Mouse (Mus musculus): ENCODE results near the gene Adig.

Gene Adig

GRCm38 (mm10) chr2:158501836-158502812 is at the start of gene Adig:
TSS of gene Adig (plus strand) at chr2:158502612.
- DNase-seq: no peak

DNA sequence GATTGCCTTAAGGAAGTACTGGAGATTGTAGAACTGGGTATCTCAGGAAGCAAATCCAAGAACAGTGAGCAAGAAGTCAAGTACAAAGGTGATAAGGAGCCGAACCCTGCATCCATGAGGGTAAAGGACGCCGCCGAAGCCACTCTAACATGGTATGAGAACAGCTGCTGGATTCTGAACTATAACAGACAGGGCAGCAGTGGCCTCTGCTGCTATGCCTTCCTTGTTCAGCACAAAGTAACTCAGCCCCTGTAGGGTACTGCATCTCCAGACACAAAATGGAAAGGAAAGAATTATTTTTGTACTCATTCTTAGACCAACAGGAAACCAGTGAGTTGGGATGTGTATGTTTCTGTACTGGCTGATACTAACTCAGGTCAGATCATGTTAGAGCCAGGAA is 46.0 kb upstream of the Adig start:
- DNase-seq: no peak

GRCm38 (mm10) chr2:158457610-158458009 is 44.8 kb upstream of the Adig start:
- DNase-seq: no peak

GRCm38 (mm10) chr2:158462450-158462849 is 40.0 kb upstream of the Adig start:
- DNase-seq: no peak

DNA sequence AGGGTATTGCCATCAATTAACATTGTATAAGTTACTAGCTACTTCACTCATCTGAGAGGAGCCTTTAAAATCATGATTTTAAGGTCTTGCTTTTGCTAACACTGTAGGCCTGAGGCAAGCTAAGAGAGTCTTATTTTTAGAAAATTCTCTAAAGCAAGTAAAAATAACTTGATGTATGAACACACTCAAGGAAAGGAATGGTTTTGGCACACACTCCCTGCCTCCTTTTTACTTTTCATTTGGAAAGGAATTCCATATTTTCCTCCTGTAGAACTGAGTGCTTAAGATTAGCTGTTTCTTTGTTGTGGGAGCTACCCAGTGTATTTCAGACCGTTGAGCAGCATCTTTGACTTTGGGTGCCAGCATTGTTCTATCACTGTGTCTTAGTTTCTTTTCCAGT is 28.3 kb upstream of the Adig start:
- no peak for DNase-seq

DNA sequence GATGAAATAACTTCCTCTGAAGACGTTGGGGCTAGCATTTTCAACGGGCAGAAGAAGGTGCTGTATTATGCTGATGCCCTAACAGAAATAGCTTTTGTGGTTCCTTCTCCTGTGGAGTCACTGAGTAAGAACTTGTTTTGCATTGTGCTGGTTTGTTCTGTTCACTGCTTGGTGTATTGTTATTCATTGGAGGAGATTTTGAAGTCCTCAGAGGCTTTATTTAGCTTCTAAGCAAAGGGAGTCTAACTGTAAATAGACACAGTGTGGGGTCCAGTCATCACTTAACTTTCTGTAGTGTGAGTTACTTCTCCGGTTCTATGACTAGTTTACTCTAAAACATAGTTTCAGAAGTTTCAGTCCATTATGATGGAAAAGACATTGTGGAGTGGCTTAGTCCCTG is 24.8 kb upstream of the Adig start:
- no peak for DNase-seq

DNA sequence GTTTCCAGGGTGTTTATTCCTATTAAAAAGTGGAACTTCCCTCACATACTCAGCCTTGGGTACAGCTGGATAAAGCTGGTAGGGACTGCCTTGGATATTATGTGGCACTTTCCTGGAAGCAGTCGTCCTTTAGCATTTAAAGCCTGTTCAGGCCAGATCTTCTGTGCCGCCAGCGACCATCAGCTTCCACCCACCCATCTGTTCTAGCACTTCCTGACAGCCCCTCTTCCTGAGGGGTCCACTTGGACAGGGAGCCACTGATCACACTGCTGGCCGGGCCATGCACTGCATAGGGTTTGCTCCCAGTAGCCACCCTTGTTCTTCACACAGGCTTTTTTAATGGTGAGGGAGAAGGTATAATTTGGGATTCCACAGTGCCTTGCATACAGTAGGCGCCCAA is 4.0 kb upstream of the Adig start:
- no peak for DNase-seq

GRCm38 (mm10) chr2:158503226-158503625 is 814 bp downstream of the Adig start:
- no peak for DNase-seq

- DNase-seq: no peak
Observed at GRCm38 (mm10) chr2:158503671-158504070, 1.3 kb downstream of the Adig start.

DNA sequence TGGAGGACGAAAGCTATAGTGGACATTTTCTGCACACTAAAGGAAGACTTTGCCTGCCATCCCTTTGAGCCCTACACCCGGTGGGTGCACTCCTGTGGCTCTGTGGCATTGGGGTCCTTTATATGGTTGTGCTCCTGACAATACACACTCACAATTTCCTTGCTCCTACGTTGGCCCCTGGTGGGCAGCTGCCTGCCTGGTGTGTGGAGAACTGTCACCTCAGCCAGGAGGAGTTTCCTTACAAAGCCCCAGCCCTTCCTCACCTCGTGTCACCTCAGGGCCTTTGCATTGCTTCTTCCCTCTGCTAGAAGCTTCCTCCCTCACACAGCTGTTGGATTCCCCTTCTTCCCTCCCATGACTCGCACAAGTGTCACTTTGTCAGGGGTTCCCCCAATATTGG is 4.1 kb downstream of the Adig start:
- DNase-seq: no peak

DNA sequence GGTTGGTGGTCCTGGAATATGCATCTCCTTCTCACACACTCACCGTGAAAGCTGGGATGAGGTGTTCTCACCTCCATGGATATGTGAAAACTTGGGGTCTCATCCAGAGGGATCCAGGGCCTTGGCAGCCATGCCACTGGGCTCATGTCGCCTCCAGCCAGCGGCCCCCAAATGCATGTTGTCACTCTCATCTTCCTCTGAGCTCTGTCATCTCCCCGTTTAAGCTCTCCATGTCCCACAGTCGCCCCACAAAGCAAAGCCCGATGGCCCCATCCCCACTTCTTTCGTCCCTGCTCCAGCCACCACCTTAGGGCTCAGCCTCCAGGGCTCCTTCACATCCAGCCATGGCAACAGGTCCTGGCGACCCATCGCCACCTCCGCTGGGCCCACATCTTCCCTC is 4.6 kb downstream of the Adig start:
- no peak for DNase-seq

GRCm38 (mm10) chr2:158510665-158511064 is 8.3 kb downstream of the Adig start:
- no peak for DNase-seq

DNA sequence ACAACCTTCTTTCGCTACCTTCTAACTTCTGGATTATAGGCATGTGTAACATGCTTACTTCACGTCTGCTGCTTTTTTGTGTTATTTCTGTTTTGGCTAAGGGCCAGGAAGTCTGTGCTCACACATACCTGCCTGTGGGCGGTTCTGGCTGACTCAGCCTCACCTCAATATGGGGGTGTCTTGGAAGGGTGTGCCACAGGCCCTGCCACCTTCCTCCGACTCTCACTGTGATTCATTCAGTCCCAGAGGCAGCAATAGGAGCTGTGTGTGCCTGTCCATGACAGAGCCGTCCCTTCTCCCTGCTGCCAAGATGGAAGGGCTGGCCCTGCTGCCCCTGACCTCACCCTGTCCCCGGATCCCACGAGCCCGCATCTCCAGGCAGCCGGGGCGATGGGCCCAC is 10.1 kb downstream of the Adig start, which contains the start of gene Arhgap40:
Arhgap40 (plus strand) TSS at position 269 of the 400 bp plus-strand sequence.
- DNase-seq: no peak

GRCm38 (mm10) chr2:158513821-158514336 is 11.5 kb downstream of the Adig start:
- no peak for DNase-seq

DNA sequence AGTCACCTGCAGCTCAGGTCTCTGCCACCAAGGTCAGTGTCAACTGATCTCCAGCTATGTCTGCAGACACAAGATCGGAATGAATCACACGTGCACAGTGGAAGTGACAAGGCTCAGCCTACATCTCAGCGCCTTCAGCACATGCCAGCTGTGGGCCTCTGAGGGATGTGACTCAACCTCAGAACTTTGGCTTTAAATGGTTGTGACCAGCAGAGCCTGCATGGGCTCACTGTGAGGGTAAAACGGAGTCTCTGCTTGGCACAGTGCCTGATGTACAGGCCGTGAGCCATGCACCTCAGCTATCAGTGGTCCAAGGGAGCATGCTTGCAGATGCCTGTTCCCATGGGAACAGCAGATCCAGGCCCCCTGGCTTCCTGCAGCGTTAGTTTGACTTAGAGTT is 16.2 kb downstream of the Adig start:
- DNase-seq: no peak

DNA sequence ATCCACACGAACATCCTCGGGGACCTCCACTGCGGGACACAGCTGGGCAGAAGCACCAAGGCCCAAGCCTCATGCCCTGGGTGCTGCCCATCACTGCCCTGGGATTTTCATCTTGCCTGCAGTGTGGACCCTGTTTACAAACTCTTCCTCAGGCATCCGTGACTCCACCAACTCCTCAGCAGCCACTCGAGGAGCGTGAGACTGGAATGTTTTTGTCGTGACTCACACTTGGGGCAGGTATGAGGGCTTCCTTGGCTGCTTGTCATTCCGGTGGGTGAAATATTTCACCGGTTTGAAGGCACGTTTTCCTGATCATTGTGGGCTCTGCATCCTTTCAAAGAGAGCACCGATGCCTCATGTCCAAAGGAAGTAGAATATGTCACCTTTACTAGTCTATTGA is 16.7 kb downstream of the Adig start:
- DNase-seq: no peak

DNA sequence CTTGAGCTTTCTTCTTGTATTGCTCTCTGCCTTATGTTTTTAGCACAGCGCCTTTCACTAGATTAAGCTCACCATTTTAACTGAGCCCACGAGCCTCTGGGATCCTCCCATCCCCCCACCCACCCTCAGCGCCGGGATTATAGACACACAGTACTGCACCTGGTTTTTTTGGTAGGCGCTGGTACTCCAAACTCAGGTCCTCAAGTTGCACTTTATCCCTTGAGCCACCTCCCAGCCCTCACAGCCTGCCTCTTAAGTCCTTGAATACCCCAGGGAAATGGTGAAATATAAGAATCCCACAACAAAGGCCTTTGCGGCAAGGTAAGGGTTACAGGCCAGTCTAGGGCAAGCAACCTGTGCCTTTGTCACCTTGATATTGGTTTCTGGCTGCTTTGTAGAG is 17.4 kb downstream of the Adig start:
- no peak for DNase-seq

DNA sequence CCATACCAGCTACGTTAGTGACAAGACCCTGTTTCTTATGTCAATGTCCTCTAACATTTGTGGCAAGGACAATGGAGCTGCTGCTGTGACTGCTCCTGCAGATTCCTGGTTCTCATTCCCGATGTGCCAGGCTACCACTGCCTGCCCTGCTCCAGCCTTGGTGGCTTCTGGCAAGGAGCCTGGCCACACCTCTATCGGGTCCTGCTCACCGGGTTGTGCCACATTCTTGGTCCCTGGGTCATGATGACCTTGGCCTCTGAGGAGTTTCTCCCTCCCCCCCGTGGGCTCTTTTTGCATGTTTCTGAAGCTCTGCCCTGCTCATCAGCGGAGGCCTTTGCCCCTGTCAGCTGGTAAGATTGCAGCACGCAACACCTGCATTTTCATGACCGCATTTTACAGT is 20.6 kb downstream of the Adig start:
- DNase-seq: no peak

DNA sequence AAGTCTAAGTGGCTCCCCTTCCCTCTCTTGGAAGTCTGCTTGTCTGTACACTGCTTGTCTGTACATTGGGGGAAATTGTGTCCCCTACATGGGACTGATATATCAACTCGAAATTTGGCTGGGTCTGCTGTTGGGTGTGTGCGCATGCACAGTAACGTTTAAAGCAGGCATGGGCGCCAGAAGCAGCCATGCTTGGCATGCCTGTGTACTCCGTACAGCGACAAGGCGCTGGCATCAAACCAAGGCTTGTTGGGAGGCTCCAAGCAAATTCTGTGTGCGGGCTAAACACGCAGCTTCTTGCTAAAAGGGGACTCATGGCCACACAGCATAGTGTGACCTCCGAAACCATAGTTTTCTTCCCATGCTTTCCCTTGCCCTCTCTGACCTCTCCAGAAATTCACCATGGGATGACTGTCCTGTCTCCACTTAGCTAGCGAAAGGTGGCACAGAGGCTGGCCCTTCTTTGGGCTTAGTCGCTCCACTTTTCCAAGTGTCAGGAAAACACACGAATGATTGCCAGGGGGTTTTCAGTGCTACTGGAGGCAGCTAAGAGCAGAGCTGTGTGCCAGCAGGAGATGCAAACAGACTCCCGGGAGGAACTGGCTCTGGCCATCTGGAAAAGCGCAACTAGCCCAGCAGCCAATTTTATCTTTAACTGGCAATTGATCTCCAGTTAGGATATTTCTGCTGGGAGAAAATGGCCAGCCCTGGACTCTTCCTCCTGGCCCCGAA is 21.9 kb downstream of the Adig start:
- DNase-seq: peak; percentile 37

DNA sequence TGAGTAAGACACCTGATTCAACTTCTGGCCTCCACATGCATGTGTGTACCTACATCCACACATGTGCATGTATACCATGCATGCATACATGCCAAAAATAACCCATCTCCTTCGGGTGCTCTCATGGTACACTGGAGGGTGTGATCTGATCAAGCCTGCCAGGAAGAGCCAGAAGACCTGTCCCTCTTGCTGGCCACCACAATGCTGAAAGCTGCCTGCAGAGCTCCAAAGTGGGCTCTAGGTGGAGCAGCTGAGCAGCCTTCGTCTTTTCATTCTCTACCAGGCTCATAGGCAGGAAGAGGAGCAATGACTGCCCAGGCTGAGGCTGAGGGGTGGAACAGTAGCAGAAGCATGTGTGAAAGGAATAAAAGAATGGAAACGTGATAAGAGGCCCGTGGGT is 31.7 kb downstream of the Adig start:
- DNase-seq: peak; percentile 56

DNA sequence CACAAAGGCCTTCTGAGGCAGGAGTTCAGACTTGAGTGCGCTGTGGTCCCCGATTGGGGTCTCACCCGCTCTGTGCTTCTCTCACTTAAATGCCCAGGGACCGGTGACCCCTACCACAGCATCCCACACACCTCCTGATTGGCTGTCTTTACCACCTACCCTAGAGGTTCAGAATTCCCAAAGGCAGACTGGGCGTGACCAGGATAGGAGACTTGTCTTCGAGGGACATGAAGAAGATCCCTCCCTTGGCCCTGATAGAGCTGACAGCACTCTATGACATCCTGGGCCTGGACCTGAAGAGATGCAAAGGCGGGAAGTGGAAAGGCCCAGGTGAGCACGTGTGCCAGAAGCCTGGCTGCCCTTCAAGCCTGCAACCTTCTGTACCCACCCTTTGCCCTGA is 32.1 kb downstream of the Adig start:
- DNase-seq: no peak

- DNase-seq: no peak
Observed at GRCm38 (mm10) chr2:158539433-158540305, 37.3 kb downstream of the Adig start.

- no peak for DNase-seq
Observed at GRCm38 (mm10) chr2:158541286-158541685, 38.9 kb downstream of the Adig start.
